Mouse (Mus musculus) cortical plate, adult 2 months (tissue): Measurements from ENCODE around the gene Ppbp. TPM values are rescaled to one million over a fixed set of nuclear protein-coding genes. Genes with fewer than 3 reads are reported as not detected.
"Not testable (repeated sequence)": the region's sequence is repeated elsewhere in the genome, so short reads cannot be mapped to it uniquely, and the experiment has no call there.

Experiments used
- H3K27ac ChIP-seq: fragments of 200-500 bp; 2 replicates; pipeline ENCODE4 v1.5.1; 2012; ENCODE audit warnings: low read length, control low read depth, inconsistent platforms; ENCODE audit not compliant: insufficient read depth
- H3K4me1 ChIP-seq: fragments of 200-500 bp; 2 replicates; pipeline ENCODE4 v1.6.1; 2011; ENCODE audit warnings: low read length; ENCODE audit not compliant: control insufficient read depth, insufficient read depth
- H3K4me3 ChIP-seq: fragments of 200-500 bp; 2 replicates; pipeline ENCODE4 v1.5.1; 2011; ENCODE audit warnings: mild to moderate bottlenecking, low read length, control low read depth; ENCODE audit not compliant: insufficient read depth
- CTCF ChIP-seq: fragments of 200-500 bp; IDR thresholded peaks from 2 replicates; pipeline ENCODE4 v1.5.1; 2011; ENCODE audit warnings: mild to moderate bottlenecking, control low read depth, low read length; ENCODE audit not compliant: insufficient read depth; ENCODE audit errors: extremely low read depth
- POLR2A ChIP-seq: fragments of 200-500 bp; IDR thresholded peaks from 2 replicates; pipeline ENCODE4 v1.6.1; 2011; ENCODE audit warnings: mild to moderate bottlenecking, low read length, control low read depth; ENCODE audit not compliant: insufficient read depth; ENCODE audit errors: extremely low read depth
- polyA plus RNA-seq: library from polyadenylated mRNA; depleted of rRNA; stranded (reverse); fragments of >200 nt; gene quantifications from 2 replicates; pipeline ENCODE4 v1.2.3, GENCODE M21; 2012

Ppbp gene
- polyA plus RNA-seq, 1 experiment: 0.08 TPM

GRCm38 (mm10) chr5:90783697-90784096 lies 15.4 kb downstream of the Ppbp start:
- Histone ChIP-seq H3K27ac (no peak overlapping the region), H3K4me3 (no peak overlapping the region), H3K4me1 (no peaks in the 10 kb centered on the region)
- TF ChIP-seq CTCF (no peak), POLR2A (no peak)

- no peak within 1 kb of the TSS for H3K4me3 ChIP-seq
- no peak within 1 kb of the TSS for H3K27ac ChIP-seq
- TF ChIP-seq CTCF (no peak), POLR2A (no peak)
- H3K4me1 ChIP-seq: no peaks in the 10 kb centered on the region
Observed at GRCm38 (mm10) chr5:90785659-90786588, 17.6 kb downstream of the Ppbp start, which contains the start of gene Cxcl3. Gene Cxcl3 (plus strand): TSS chr5:90786103.

- H3K4me3 ChIP-seq: no peak overlapping the region
- no peak for TF ChIP-seq POLR2A
- TF ChIP-seq CTCF: no peak
Observed at GRCm38 (mm10) chr5:90788114-90788513, 19.8 kb downstream of the Ppbp start.

GRCm38 (mm10) chr5:90789306-90790073 lies 21.2 kb downstream of the Ppbp start:
- TF ChIP-seq CTCF (no peak), POLR2A (no peak)
- H3K4me1 ChIP-seq: no peaks in the 10 kb centered on the region
- no peak overlapping the region for H3K27ac ChIP-seq
- no peak overlapping the region for H3K4me3 ChIP-seq

More at GRCm38 (mm10) chr5:90788114-90788513, 19.8 kb downstream of the Ppbp start:
- Histone ChIP-seq H3K4me1 (no peaks in the 10 kb centered on the region), H3K27ac (no peak overlapping the region)

- Histone ChIP-seq H3K4me3 (no peak overlapping the region), H3K27ac (no peak overlapping the region), H3K4me1 (no peaks in the 10 kb centered on the region)
- TF ChIP-seq POLR2A (no peak), CTCF (no peak)
Observed at GRCm38 (mm10) chr5:90790074-90790502, 21.8 kb downstream of the Ppbp start.

GRCm38 (mm10) chr5:90794195-90794625 lies 25.9 kb downstream of the Ppbp start, which contains the start of gene Cxcl15:
Gene Cxcl15 (plus strand): TSS chr5:90794534.
- TF ChIP-seq POLR2A (no peak), CTCF (no peak)
- H3K27ac ChIP-seq: no peak within 1 kb of the TSS
- no peaks in the 10 kb centered on the region for H3K4me1 ChIP-seq
- H3K4me3 ChIP-seq: no peak within 1 kb of the TSS

- not testable (repeated sequence) for H3K27ac ChIP-seq, H3K4me3 ChIP-seq, H3K4me1 ChIP-seq
Observed at GRCm38 (mm10) chr5:90795392-90795791, 27.1 kb downstream of the Ppbp start.

- Histone ChIP-seq H3K4me1 (no peaks in the 10 kb centered on the region), H3K27ac (no peak overlapping the region), H3K4me3 (no peak overlapping the region)
- TF ChIP-seq POLR2A: no peak
- TF ChIP-seq CTCF: no peak
Observed at GRCm38 (mm10) chr5:90804574-90804973, 36.3 kb downstream of the Ppbp start.

GRCm38 (mm10) chr5:90806050-90806449 lies 37.7 kb downstream of the Ppbp start:
- Histone ChIP-seq H3K4me3 (no peak overlapping the region), H3K4me1 (no peaks in the 10 kb centered on the region), H3K27ac (no peak overlapping the region)
- TF ChIP-seq POLR2A (no peak), CTCF (no peak)
